Mouse (Mus musculus) lung, adult 2 months (tissue): ENCODE measurements at regions not wholly inside any gene's neighbourhood (a gene's known extent, or its start where the extent isn't known, plus 50 kb on each side); places are given as distances from the start of the nearest gene placed in this dataset.

Experiments used
- DNase-seq: peaks from one replicate; pipeline ENCODE4 v3.0.0; 2022
- H3K4me1 ChIP-seq: fragments of 200-500 bp; 2 replicates; pipeline ENCODE4 v1.6.1; 2011; ENCODE audit warnings: low read length; ENCODE audit not compliant: control insufficient read depth, insufficient read depth
- H3K4me3 ChIP-seq: fragments of 200-500 bp; replicated peaks from 2 replicates; pipeline ENCODE3; 2011; ENCODE audit warnings: low read depth, mild to moderate bottlenecking, control low read depth, low read length; ENCODE audit errors: extremely low read depth
- CTCF ChIP-seq: fragments of 200-500 bp; IDR thresholded peaks from 2 replicates; pipeline ENCODE4 v1.5.1; 2011; ENCODE audit warnings: mild to moderate bottlenecking, low read length, control low read depth; ENCODE audit not compliant: insufficient read depth
- POLR2A ChIP-seq: fragments of 200-500 bp; IDR thresholded peaks from 2 replicates; pipeline ENCODE4 v1.6.1; 2011; ENCODE audit warnings: low read depth, mild to moderate bottlenecking, control low read depth, low read length, borderline replicate concordance; ENCODE audit errors: extremely low read depth
- WGBS: fragments of 180-500 bp; shearing (Covaris S2); methylation state at CpG from one replicate; pipeline ENCODE4 v1.1.7; 2018; 5-methylcytosine and 5-hydroxymethylcytosine counted together

DNA sequence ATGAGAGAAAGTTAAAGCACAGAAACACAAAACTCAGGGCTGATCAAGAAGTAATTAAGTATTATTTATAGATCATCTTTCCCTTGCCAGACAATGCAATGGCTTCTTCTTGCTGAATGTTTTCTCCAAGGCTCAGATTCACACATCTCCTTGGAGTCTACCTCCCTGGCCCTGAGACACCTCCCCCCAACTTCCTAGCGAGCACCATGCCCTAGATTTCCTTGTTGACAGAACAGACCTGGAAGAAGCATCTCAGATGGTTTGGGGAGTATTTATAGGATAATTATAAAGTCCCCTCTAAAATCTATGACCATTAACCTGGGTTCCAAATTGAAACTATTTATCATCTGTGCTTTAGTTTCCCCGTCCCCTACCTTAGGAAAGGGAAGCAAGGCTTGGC lies 441.6 kb upstream of the Tnp1 start:
- no peak for TF ChIP-seq CTCF
- TF ChIP-seq POLR2A: no peak

DNA sequence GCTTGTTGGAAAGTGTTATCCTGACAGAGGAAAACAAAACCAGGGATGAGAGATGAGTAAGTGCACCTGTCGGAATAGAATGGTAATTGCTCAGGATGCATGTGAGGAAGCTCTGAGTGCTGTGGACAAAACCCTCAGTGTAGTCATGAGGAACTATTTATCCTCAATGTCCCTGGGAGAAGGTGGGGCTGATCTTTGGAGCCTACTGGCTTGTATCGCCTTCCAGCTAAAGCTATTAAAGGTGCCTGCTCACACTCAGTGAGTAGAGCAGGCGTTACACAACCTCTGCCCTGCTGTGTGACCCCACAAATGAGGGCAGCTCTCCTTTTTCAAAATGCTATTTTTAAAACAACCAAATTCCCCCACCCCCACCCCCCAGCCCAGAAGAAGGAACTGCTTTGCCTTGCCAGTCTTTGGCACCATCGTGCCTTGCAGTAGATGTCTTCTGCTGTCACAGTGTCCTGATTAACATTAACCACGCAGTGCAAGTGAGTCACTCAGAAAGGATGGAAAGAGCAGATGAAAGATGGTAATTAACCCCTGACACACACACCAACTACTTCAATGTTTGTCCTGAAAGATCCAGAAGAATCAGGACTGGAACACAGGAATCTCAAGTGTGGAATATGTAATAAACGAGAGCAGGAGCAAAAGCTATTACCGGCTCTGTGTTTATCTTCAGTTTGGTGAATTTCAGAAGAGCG lies 440.8 kb upstream of the Tnp1 start:
- Histone ChIP-seq H3K4me3 (no peak overlapping the region), H3K4me1 (peaks cover 2% of the 10 kb centered on the region; the same call in 1 of the 2 replicates)
- no peak for DNase-seq
- no peak for TF ChIP-seq POLR2A
- TF ChIP-seq CTCF: no peak
- WGBS: 58% methylated on average over 8 of the region's 8 CpGs

More for the DNA sequence above, 441.6 kb upstream of the Tnp1 start:
- 77% methylated on average over 2 of the region's 2 CpGs for WGBS
- peaks cover 2% of the 10 kb centered on the region; the same call in 1 of the 2 replicates for H3K4me1 ChIP-seq
- no peak for DNase-seq
- no peak overlapping the region for H3K4me3 ChIP-seq

DNA sequence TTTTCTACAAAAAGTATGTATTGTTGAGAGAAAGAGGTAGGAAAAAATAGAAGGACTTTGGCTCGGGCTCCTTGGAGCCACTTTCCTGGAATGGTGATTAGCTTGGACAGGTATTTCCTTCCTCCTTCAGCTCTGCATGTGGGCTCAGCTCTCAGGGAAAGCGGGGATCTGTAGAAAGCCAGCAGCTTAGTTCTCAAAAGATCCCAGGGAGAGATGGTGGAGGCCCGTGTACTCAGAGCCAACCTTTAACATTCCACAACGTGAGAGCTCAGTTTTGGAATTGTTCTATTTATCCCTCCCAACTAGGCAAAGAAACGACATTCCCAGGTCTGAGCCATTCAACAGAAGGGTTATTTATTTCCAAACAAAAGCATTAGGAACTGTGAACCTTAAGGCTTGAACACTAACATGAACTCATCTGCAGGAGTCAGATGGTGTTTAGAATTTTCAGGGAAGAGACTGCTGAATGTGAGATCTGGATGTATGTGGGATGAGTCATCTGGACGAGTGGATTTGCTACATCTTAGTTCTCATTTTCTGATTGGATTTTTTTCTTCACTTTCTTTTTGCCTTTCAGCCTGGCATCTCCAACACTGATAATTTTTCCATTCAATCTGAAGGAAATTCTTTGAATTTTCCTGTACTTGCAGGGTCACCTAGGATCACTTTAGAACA lies 428.6 kb upstream of the Tnp1 start:
- TF ChIP-seq CTCF: no peak
- TF ChIP-seq POLR2A: no peak
- no peak overlapping the region for H3K4me3 ChIP-seq
- DNase-seq: no peak
- 37% methylated on average over 6 of the region's 6 CpGs for WGBS
- H3K4me1 ChIP-seq: no peaks in the 10 kb centered on the region

DNA sequence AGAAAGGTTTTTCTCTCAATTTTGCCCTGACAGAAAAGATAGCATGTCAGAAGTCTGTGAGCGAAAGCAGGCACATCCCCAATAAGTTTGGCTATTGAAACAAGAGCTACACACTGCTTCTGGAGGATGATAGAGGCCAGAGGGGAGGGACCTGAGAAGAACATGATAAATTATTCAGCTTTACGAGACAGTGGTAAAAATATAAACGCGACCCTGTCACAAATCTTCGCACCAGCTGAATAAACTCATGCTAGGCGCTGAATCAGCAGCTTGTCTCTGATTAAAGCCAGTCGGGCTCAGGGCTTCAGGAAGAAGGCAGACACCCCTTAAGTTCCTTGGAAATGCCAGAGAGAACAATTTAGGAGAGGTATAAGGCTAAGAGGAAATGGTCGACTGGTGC lies 422.7 kb upstream of the Tnp1 start:
- TF ChIP-seq POLR2A (no peak), CTCF (no peak)
- no peaks in the 10 kb centered on the region for H3K4me1 ChIP-seq
- 46% methylated on average over 8 of the region's 8 CpGs for WGBS
- no peak for DNase-seq
- H3K4me3 ChIP-seq: no peak overlapping the region

DNA sequence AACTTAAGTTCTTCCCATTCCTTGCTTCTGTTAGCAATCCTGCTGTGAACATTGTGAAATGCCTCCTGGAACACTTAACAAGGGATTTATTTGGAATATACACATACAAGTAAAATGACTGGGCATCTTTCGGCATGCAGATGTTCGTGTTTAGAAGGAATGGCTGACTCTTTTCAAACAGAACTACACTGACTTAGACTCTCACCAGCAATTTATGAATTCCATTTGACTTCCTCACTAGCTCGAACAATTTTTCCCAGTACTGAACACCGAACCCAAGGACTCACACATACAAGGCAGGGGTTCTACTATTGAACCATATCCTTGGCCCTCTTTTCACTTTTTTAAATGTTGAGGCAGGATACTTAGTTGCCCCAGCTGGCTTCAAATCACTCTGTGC lies 412.4 kb upstream of the Tnp1 start:
- WGBS: 74% methylated on average over 4 of the region's 4 CpGs
- Histone ChIP-seq H3K4me1 (no peaks in the 10 kb centered on the region), H3K4me3 (no peak overlapping the region)
- no peak for DNase-seq
- TF ChIP-seq POLR2A (no peak), CTCF (no peak)

DNA sequence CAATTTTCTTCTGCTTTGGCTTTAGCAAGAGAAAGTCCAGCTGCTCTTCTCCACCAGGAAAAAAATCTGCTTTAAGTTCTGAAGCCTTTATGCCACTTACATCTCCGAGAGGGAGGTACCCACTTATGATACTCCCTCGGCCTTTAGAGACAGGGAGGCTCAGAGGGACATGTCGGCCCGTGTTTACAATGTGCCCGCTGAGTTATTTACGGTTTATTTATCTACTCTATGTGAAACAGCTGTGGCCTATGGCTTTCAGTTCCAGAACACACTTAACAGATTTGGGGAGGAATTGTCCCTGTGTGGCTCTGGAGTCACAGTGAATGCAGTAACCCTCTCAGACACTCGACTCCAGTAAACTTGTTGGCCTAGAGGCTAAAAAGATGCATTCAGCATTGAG lies 409.3 kb upstream of the Tnp1 start:
- Histone ChIP-seq H3K4me3 (no peak overlapping the region), H3K4me1 (no peaks in the 10 kb centered on the region)
- WGBS: 37% methylated on average over 7 of the region's 7 CpGs
- DNase-seq: no peak
- no peak for TF ChIP-seq CTCF
- no peak for TF ChIP-seq POLR2A

DNA sequence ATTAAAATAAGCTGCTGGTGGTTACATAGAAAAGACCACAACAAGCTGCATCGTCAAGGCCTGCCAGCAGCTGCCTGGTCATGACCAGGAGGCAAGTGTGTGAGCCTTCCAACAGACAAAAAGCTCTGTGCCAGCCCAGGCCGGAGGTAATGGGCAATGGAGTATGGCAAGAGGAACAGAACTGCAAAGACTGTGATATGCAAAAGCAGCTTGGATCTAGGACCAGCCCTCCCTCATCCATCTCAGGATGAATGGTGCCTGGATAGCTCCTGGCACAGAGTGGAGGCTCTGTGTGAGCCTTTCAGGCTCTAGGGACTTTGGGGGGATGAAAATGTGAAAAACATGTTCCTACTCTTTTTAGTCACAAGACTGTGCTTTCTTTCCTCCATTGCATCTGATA lies 402.5 kb upstream of the Tnp1 start:
- WGBS: 74% methylated on average over 2 of the region's 2 CpGs
- Histone ChIP-seq H3K4me1 (no peaks in the 10 kb centered on the region), H3K4me3 (no peak overlapping the region)
- DNase-seq: no peak
- TF ChIP-seq POLR2A (no peak), CTCF (no peak)

DNA sequence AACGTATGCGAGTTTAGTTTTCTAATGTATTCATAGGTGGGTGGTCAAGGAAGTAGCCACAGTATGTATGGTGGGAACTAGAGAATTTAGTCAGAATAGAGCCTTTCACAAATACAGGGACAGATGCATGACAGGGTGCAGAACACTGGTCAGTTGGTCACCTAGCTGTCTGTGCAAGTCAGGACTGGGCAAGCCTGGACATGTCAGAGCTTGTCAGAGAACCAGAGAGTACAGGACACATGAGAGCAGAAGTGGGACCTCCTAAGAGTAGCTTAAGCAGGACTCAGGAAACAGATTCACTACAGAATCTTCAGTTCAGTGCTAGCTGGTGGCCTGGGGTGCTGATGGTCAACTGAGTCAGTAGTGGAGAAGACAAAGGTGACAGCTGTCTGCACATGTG lies 395.7 kb upstream of the Tnp1 start:
- no peaks in the 10 kb centered on the region for H3K4me1 ChIP-seq
- 95% methylated on average over 2 of the region's 2 CpGs for WGBS
- DNase-seq: no peak
- no peak overlapping the region for H3K4me3 ChIP-seq
- TF ChIP-seq CTCF (no peak), POLR2A (no peak)

DNA sequence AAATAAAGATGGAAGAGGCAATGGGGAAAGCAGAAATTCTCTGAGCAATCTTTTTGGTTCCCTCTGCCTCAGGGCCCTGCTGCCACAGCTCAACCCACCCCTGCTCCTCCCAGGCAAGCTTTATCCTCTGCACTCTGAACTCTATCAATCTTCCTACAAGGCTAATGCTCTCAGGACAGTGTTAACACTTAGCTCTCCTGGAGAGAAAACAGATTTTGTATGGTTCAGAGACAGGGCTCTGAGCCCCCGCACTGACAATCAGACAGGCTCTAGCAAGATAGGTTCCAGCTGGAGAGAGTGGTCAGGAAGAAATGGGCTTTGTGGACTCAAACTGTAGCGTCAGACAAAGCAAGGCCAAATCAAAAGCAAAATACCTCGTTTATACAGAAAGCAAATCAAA lies 383.5 kb upstream of the Tnp1 start:
- TF ChIP-seq CTCF: no peak
- TF ChIP-seq POLR2A: no peak
- no peaks in the 10 kb centered on the region for H3K4me1 ChIP-seq
- H3K4me3 ChIP-seq: no peak overlapping the region
- WGBS: 39% methylated on average over 3 of the region's 3 CpGs
- no peak for DNase-seq

DNA sequence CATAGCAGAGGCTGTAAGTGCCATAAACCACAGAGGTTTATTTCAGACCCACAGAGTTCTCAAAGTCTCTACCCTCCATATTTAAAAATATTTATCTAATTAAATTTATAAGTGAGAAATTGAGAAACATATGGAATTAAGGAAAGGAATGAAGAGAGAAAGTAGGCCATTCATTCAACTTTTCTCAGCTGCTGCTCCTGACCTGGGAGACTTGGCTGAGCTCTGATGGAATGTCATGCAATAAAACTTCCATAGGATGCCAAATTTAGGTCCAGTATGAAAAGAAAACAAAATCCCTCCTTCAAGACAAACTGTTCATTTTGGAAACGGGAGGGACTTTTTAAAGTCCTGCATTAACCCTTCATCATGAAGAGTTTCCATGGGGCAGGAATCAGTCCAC lies 379.3 kb upstream of the Tnp1 start:
- no peak for DNase-seq

DNA sequence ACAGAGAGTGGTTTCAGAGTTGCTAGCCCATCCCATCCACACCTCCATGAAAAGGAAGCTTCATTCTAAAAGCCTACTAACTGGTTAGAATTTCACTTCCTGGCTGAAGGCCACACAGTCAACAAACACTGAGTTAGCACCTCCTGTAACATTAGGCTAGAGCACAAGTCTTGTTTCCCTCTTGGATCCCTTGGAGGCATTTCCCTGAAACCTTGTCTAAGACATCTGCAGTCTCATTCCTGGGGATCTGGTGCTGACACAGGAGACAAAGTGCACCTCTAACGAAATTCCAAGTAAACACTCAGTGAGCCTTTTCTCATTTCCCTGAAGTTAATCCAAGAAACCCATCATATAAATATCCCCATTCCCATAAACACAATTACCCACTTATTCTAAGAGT lies 378.8 kb upstream of the Tnp1 start:
- Histone ChIP-seq H3K4me1 (no peaks in the 10 kb centered on the region), H3K4me3 (no peak overlapping the region)
- 50% methylated on average over 1 of the region's 1 CpGs for WGBS
- DNase-seq: no peak
- TF ChIP-seq CTCF (no peak), POLR2A (no peak)

More for the DNA sequence above, 379.3 kb upstream of the Tnp1 start:
- 45% methylated on average over 1 of the region's 1 CpGs for WGBS
- TF ChIP-seq CTCF (no peak), POLR2A (no peak)
- H3K4me3 ChIP-seq: no peak overlapping the region
- no peaks in the 10 kb centered on the region for H3K4me1 ChIP-seq
